12 mouse cellular contexts compared by ENCODE assay signal in the genomic region with DNA sequence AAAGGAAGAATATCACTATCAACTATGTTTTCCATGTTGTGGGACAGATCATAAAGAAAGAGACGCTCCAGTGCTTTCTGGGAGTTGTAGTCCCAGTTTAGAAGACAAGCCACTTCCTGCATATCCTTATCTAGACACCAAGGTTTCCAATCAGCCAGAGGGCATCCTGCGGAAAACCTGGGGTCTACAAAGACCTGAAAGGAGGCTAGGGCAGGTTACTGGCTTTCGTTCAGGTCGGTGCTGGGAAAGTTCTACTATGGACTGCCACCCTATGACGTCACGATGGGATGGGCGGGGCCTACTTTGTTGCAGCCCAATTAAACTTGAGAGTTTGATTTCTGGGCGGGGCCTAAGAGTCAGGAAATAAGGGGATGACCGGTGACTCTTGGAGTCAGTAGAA. TPM values are rescaled to one million over a fixed set of nuclear protein-coding genes. Genes with fewer than 3 reads are reported as not detected.
DNase-seq lines count a peak whose midpoint lies in the region; ATAC-seq and TF ChIP-seq lines count a peak whose summit lies in the region.
"Had no signal": no experiment of that assay in that cellular context is flagged by ENCODE, and none has a peak within 500 bp of the region (broad histone marks: within the 10 kb centered on the region; RNA-seq: fewer than 3 reads in every experiment).

A gene (plus strand): TSS at position 369 of the 400 bp plus-strand sequence.

- WGBS in hindbrain, embryonic 15.5 days: 30% methylated on average over 9 of the region's 9 CpGs
- WGBS in hindbrain, postnatal 0 days: 26% methylated on average over 9 of the region's 9 CpGs
- WGBS in lung, postnatal 0 days: 28% methylated on average over 9 of the region's 9 CpGs

- H3K4me2 ChIP-seq in hindbrain, embryonic 15.5 days: peak within 1 kb of the TSS; percentile 13; the same call in 1 of the 2 replicates
- H3K4me2 ChIP-seq in hindbrain, postnatal 0 days (ENCODE audit: low read depth, low read length): no peak within 1 kb of the TSS
- no peak within 1 kb of the TSS for H3K4me2 ChIP-seq in lung, postnatal 0 days (replicated peaks; ENCODE audit: low read depth, low read length)
- H3K4me2 ChIP-seq: midbrain, embryonic 12.5 days had no signal

- no peak for DNase-seq in hindbrain, postnatal 0 days (ENCODE audit: low spot score)
- peak; percentile 48 for DNase-seq in embryo, embryonic 11 days
- no peak for DNase-seq in lung, postnatal 0 days (ENCODE audit: low spot score)
- DNase-seq in right cerebral cortex, postnatal 14 days: no peak
- no peak for DNase-seq in ovary, postnatal 36 days (ENCODE audit: low spot score)
- no peak for DNase-seq in ovary, postnatal 10 days (ENCODE audit: low spot score)
- DNase-seq: spleen, adult 18-20 months had no signal

- no peaks in the 10 kb centered on the region for H3K36me3 ChIP-seq in hindbrain, embryonic 15.5 days
- H3K36me3 ChIP-seq in hindbrain, postnatal 0 days (ENCODE audit: insufficient read depth, low read length): no peaks in the 10 kb centered on the region
- no peaks in the 10 kb centered on the region for H3K36me3 ChIP-seq in ES-Bruce4 (ENCODE audit: control insufficient read depth, insufficient read depth, low read length, poor library complexity, severe bottlenecking)
- no peaks in the 10 kb centered on the region for H3K36me3 ChIP-seq in lung, postnatal 0 days (ENCODE audit: insufficient read depth, low read length)
- H3K36me3 ChIP-seq: midbrain, embryonic 12.5 days had no signal

- H3K9ac ChIP-seq in hindbrain, embryonic 15.5 days: no peak within 1 kb of the TSS
- no peak within 1 kb of the TSS for H3K9ac ChIP-seq in hindbrain, postnatal 0 days (replicated peaks; ENCODE audit: low read length)
- H3K9ac ChIP-seq in ES-Bruce4 (ENCODE audit: low read depth, poor library complexity, severe bottlenecking): peak within 1 kb of the TSS; percentile 32; the same call in 1 of the 2 replicates
- no peak within 1 kb of the TSS for H3K9ac ChIP-seq in lung, postnatal 0 days (replicated peaks; ENCODE audit: low read depth)
- H3K9ac ChIP-seq: midbrain, embryonic 12.5 days had no signal

- no peak for TF ChIP-seq CTCF in hindbrain, postnatal 0 days (IDR thresholded peaks at IDR 0.05; ENCODE audit: low read depth)
- TF ChIP-seq CTCF in ES-Bruce4 (IDR thresholded peaks at IDR 0.05; ENCODE audit: low read depth, low read length): no peak
- no peak for TF ChIP-seq CTCF in lung, postnatal 0 days (IDR thresholded peaks at IDR 0.05)

- no peak within 1 kb of the TSS for H3K4me3 ChIP-seq in hindbrain, embryonic 15.5 days
- H3K4me3 ChIP-seq in hindbrain, postnatal 0 days (ENCODE audit: low read length): no peak within 1 kb of the TSS
- peak within 1 kb of the TSS; percentile 58 for H3K4me3 ChIP-seq in ES-Bruce4 (ENCODE audit: low read depth, low read length)
- no peak within 1 kb of the TSS for H3K4me3 ChIP-seq in lung, postnatal 0 days (ENCODE audit: low read depth, low read length)
- H3K4me3 ChIP-seq: erythroblast, embryonic 14.5 days; layer of hippocampus, adult 2 months; midbrain, embryonic 12.5 days had no signal

- no peaks in the 10 kb centered on the region for H3K9me3 ChIP-seq in hindbrain, embryonic 15.5 days
- no peaks in the 10 kb centered on the region for H3K9me3 ChIP-seq in hindbrain, postnatal 0 days (ENCODE audit: low read length)
- H3K9me3 ChIP-seq in ES-Bruce4 (replicated peaks; ENCODE audit: control insufficient read depth, insufficient read depth, low read length, poor library complexity, severe bottlenecking): no peaks in the 10 kb centered on the region
- no peaks in the 10 kb centered on the region for H3K9me3 ChIP-seq in lung, postnatal 0 days (ENCODE audit: low read length)
- H3K9me3 ChIP-seq: midbrain, embryonic 12.5 days had no signal

- H3K4me1 ChIP-seq in hindbrain, embryonic 15.5 days (replicated peaks): peaks cover 7% of the 10 kb centered on the region
- H3K4me1 ChIP-seq in hindbrain, postnatal 0 days (ENCODE audit: insufficient read depth, low read length): 0 out of 2 replicates have a peak, but pooled peaks cover 3% of the 10 kb centered on the region
- no peaks in the 10 kb centered on the region for H3K4me1 ChIP-seq in ES-Bruce4 (ENCODE audit: control insufficient read depth, insufficient read depth, low read length)
- 0 out of 2 replicates have a peak, but pooled peaks cover 6% of the 10 kb centered on the region for H3K4me1 ChIP-seq in lung, postnatal 0 days (ENCODE audit: insufficient read depth, low read depth, low read length)
- H3K4me1 ChIP-seq: midbrain, embryonic 12.5 days had no signal

- peaks cover 30% of the 10 kb centered on the region for H3K27me3 ChIP-seq in hindbrain, embryonic 15.5 days
- H3K27me3 ChIP-seq in hindbrain, postnatal 0 days (ENCODE audit: insufficient read depth, low read length): peaks cover 16% of the 10 kb centered on the region
- no peaks in the 10 kb centered on the region for H3K27me3 ChIP-seq in ES-Bruce4 (ENCODE audit: control insufficient read depth, insufficient read depth, low read length, poor library complexity, severe bottlenecking)
- peaks cover 7% of the 10 kb centered on the region; the same call in 1 of the 2 replicates for H3K27me3 ChIP-seq in lung, postnatal 0 days (replicated peaks; ENCODE audit: insufficient read depth, low read length)

- H3K27ac ChIP-seq in hindbrain, embryonic 15.5 days (replicated peaks): no peak within 1 kb of the TSS
- H3K27ac ChIP-seq in hindbrain, postnatal 0 days: no peak within 1 kb of the TSS
- no peak within 1 kb of the TSS for H3K27ac ChIP-seq in ES-Bruce4 (ENCODE audit: insufficient read depth, low read length)
- H3K27ac ChIP-seq in lung, postnatal 0 days (ENCODE audit: low read length): no peak within 1 kb of the TSS
- H3K27ac ChIP-seq: layer of hippocampus, adult 2 months; midbrain, embryonic 12.5 days had no signal

- no peak for TF ChIP-seq POLR2A in ES-Bruce4 (IDR thresholded peaks at IDR 0.05; ENCODE audit: insufficient read depth, low read length)

- no peak for ATAC-seq in hindbrain, embryonic 15.5 days (ENCODE audit: low FRiP score, low read depth)
- ATAC-seq in hindbrain, postnatal 0 days: no peak
- ATAC-seq in lung, postnatal 0 days: peak; percentile 42; the same call in 1 of the 2 replicates

- no peak for TF ChIP-seq EP300 in ES-Bruce4 (IDR thresholded peaks at IDR 0.05; ENCODE audit: insufficient read depth, low read depth, low read length)
- TF ChIP-seq EP300 in lung, postnatal 0 days (IDR thresholded peaks at IDR 0.05): no peak

RNA-seq across cellular contexts. Expression of the gene that starts here (rescaled TPM):
- 0.08 and 0.09 TPM in 2 replicates for polyA plus RNA-seq in hindbrain, embryonic 15.5 days (2015; fragmentation: Nextera tagmentation; extraction: Ambion mirVana)
- 0.10 and 0.54 TPM in 2 replicates for total RNA-seq in hindbrain, postnatal 0 days (2014; rRNA removed)
- 0.10 TPM in 1 of 2 replicates, not detected in the other for polyA plus RNA-seq in hindbrain, postnatal 0 days (2015; fragmentation: Nextera tagmentation; extraction: Ambion mirVana)
- polyA plus RNA-seq in ES-Bruce4 (2011; ENCODE audit: insufficient read depth, insufficient read length, low read depth, missing spikeins): 4.6 and 5.8 TPM in 2 replicates
- polyA plus RNA-seq in lung, postnatal 0 days (2015; fragmentation: Nextera tagmentation; extraction: Ambion mirVana): 0.19 and 0.32 TPM in 2 replicates
- total RNA-seq: layer of hippocampus, adult 2 months had no signal
- polyA plus RNA-seq: erythroblast, embryonic 14.5 days had no signal

Comparison
In these comparisons a context has a peak if more than half of its experiments do, and no peak if none do; other contexts are left out.
1. Peak in ATAC-seq in lung, postnatal 0 days; RNA of the gene not detected or under 1 TPM.